Mouse (Mus musculus) embryonic facial prominence, embryonic 10.5 days (tissue): ENCODE data around the gene Mrnip. TPM values are rescaled to one million over a fixed set of nuclear protein-coding genes. Genes with fewer than 3 reads are reported as not detected.

Experiments used
- DNase-seq: peaks from one replicate; pipeline ENCODE4 v3.0.0-alpha.2; 2017; ENCODE audit warnings: low spot score
- H3K27ac ChIP-seq: fragments of 300-500 bp; sonication (generic); replicated peaks from 2 replicates; pipeline ENCODE4 v1.5.1; 2016; ENCODE audit warnings: mild to moderate bottlenecking
- H3K27me3 ChIP-seq: fragments of 300-500 bp; sonication (generic); replicated peaks from 2 replicates; pipeline ENCODE4 v1.6.1; 2016; ENCODE audit warnings: low read depth, mild to moderate bottlenecking; ENCODE audit not compliant: poor library complexity, severe bottlenecking
- H3K36me3 ChIP-seq: fragments of 300-500 bp; sonication (generic); replicated peaks from 2 replicates; pipeline ENCODE4 v1.6.1; 2016; ENCODE audit warnings: mild to moderate bottlenecking, moderate library complexity
- H3K4me1 ChIP-seq: fragments of 300-500 bp; sonication (generic); 2 replicates; pipeline ENCODE4 v1.6.1; 2016
- H3K4me3 ChIP-seq: fragments of 300-500 bp; sonication (generic); 2 replicates; pipeline ENCODE4 v1.5.1; 2016; ENCODE audit warnings: mild to moderate bottlenecking, moderate library complexity
- H3K9me3 ChIP-seq: fragments of 300-500 bp; sonication (generic); 2 replicates; pipeline ENCODE4 v1.6.1; 2016; ENCODE audit warnings: mild to moderate bottlenecking
- WGBS: fragments of 180-500 bp; shearing (Covaris S2); methylation state at CpG from one replicate; pipeline ENCODE4 v1.1.7; 2016; 5-methylcytosine and 5-hydroxymethylcytosine counted together
- polyA plus RNA-seq: library from polyadenylated mRNA; unstranded; fragments of >200 nt; fragmentation: Nextera tagmentation; extraction: Ambion mirVana; gene quantifications from 2 replicates; pipeline ENCODE4 v1.2.1, GENCODE M21; 2016

Gene Mrnip
- polyA plus RNA-seq, 1 experiment from 2014 or later, result 27.3 TPM

- peak overlapping the region; percentile 94 for H3K27ac ChIP-seq
- H3K4me1 ChIP-seq, result peaks cover 59% of the 10 kb centered on the region
- peaks cover 35% of the 10 kb centered on the region for H3K27me3 ChIP-seq
- under 1% methylated on average over 70 of the region's 70 CpGs for WGBS
- H3K4me3 ChIP-seq, result peak overlapping the region; percentile 89
- H3K9me3 ChIP-seq, result no peaks in the 10 kb centered on the region
- H3K36me3 ChIP-seq, result no peaks in the 10 kb centered on the region
- DNase-seq, result peak; percentile 86
These were observed 50.7 kb downstream of the Mrnip start for GRCm38 (mm10) chr11:50224671-50225530.

GRCm38 (mm10) chr11:50225611-50226378, 51.6 kb downstream of the Mrnip start:
- Histone ChIP-seq H3K36me3 (peaks cover 3% of the 10 kb centered on the region), H3K9me3 (no peaks in the 10 kb centered on the region), H3K27me3 (peaks cover 44% of the 10 kb centered on the region), H3K4me1 (peaks cover 68% of the 10 kb centered on the region), H3K27ac (peak overlapping the region; percentile 94), H3K4me3 (peak overlapping the region; percentile 89)
- DNase-seq, result peak; percentile 67
- 3% methylated on average over 34 of the region's 34 CpGs for WGBS

GRCm38 (mm10) chr11:50226406-50226805, 52.2 kb downstream of the Mrnip start:
- 36% methylated on average over 2 of the region's 2 CpGs for WGBS
- H3K27me3 ChIP-seq, result peaks cover 47% of the 10 kb centered on the region
- peak overlapping the region; percentile 94 for H3K27ac ChIP-seq
- peaks cover 72% of the 10 kb centered on the region for H3K4me1 ChIP-seq
- no peaks in the 10 kb centered on the region for H3K9me3 ChIP-seq
- no peak for DNase-seq
- H3K4me3 ChIP-seq, result peak overlapping the region; percentile 89
- H3K36me3 ChIP-seq, result peaks cover 5% of the 10 kb centered on the region

- Histone ChIP-seq H3K4me1 (peaks cover 78% of the 10 kb centered on the region), H3K27me3 (peaks cover 47% of the 10 kb centered on the region), H3K36me3 (peaks cover 14% of the 10 kb centered on the region), H3K9me3 (no peaks in the 10 kb centered on the region), H3K27ac (no peak overlapping the region), H3K4me3 (peak overlapping the region; percentile 89; the same call in 1 of the 2 replicates)
- no peak for DNase-seq
- WGBS, result 70% methylated on average over 3 of the region's 3 CpGs
These were observed 53.0 kb downstream of the Mrnip start for GRCm38 (mm10) chr11:50227226-50227625.

- Histone ChIP-seq H3K4me1 (peaks cover 78% of the 10 kb centered on the region), H3K9me3 (no peaks in the 10 kb centered on the region), H3K27ac (no peak overlapping the region), H3K27me3 (peaks cover 42% of the 10 kb centered on the region), H3K4me3 (no peak overlapping the region), H3K36me3 (peaks cover 19% of the 10 kb centered on the region)
- WGBS, result 94% methylated on average over 4 of the region's 4 CpGs
- DNase-seq, result no peak
These were observed 53.5 kb downstream of the Mrnip start for GRCm38 (mm10) chr11:50227736-50228135.

DNA sequence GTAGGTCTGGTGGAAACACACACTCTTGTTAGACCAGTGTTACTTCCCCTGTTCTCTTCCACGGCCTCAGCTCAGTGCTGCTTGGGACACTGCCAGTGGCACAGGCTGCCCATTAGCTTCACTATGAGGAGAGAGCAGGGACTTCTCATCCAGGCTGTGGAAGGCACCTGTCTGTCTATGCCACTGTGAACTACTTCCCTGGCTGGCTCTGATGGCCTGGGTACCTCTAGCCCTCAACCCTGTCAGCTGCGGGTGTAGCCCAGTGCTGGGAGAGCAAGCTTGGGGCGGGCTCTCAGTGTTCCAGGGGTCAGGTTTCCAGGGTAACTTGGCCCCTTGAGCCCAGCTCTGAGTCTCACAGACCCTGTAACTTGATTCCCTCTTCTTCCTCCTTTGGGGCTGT, 54.5 kb downstream of the Mrnip start:
- 15% methylated on average over 3 of the region's 3 CpGs for WGBS
- DNase-seq, result peak; percentile 65
- peak overlapping the region; percentile 49; the same call in 1 of the 2 replicates for H3K27ac ChIP-seq
- peak overlapping the region; percentile 11 for H3K4me3 ChIP-seq
- H3K36me3 ChIP-seq, result peaks cover 29% of the 10 kb centered on the region
- H3K27me3 ChIP-seq, result peaks cover 33% of the 10 kb centered on the region
- H3K9me3 ChIP-seq, result no peaks in the 10 kb centered on the region
- peaks cover 75% of the 10 kb centered on the region for H3K4me1 ChIP-seq

DNA sequence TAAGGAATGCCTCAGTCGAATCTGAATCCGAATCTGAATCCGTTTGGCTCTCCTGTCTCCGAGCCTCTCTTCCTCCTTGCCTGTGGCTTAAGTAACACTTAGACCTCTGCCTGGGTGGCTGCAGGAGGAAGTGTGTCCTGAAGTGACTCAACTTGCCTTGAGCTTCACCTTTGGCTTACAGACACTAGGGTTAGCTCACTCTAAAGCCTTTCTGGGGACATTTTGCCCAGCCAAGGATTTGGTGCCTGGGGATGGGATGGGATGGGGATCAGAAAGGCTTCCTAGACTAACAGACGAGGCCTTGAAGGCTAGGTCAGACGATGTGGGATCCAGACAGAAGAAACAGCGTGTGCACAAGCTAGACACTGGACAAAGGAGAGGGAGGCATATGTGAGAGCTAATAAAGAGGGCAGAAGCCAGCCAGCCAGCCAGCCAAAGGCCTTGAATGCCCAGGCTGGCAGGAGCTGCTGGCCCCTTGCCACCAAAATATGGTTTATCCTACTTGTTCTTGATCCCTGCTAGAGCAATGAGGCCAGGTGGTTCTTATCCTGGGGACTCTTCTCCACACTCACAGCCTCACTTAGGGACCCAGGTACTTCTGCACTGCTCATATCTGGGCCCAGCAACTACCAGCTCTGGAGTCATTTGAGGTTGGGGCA, 55.1 kb downstream of the Mrnip start:
- Histone ChIP-seq H3K27ac (peak overlapping the region; percentile 26; the same call in 1 of the 2 replicates), H3K4me1 (peaks cover 69% of the 10 kb centered on the region), H3K4me3 (peak overlapping the region; percentile 11; the same call in 1 of the 2 replicates), H3K36me3 (peaks cover 35% of the 10 kb centered on the region), H3K9me3 (no peaks in the 10 kb centered on the region), H3K27me3 (peaks cover 31% of the 10 kb centered on the region)
- no peak for DNase-seq
- WGBS, result 36% methylated on average over 7 of the region's 7 CpGs

DNA sequence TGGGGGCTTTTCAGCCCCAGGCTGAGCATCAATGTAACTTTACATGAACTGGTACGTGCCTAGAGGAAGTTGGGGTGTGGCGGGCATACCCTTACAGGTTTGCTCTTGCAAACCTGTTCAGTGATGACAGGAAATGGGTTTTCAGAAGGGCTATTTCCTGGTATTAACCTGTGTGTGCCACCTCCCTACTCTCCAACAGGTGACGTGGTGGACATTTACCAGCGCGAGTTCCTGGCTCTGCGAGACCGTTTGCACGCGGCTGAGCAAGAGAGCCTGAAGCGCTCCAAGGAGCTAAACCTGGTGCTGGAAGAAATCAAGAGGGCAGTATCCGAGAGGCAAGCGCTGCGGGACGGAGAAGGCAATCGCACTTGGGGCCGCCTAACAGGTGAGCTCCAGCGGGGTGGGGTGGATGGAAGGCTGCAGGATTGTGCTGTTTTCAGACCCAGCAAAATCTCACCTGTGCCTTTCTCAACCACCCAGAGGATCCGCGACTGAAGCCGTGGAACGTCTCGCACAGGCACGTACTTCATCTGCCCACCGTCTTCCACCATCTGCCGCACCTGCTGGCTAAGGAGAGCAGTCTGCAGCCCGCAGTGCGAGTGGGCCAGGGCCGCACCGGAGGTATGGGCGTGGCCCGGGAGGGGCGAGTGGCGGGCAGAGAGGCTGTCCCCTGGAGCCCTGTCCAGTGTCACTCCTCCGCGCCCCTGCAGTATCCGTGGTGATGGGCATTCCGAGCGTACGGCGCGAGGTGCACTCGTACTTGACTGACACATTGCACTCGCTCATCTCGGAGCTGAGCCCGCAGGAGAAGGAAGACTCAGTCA, 56.4 kb downstream of the Mrnip start:
- peak; percentile 36 for DNase-seq

DNA sequence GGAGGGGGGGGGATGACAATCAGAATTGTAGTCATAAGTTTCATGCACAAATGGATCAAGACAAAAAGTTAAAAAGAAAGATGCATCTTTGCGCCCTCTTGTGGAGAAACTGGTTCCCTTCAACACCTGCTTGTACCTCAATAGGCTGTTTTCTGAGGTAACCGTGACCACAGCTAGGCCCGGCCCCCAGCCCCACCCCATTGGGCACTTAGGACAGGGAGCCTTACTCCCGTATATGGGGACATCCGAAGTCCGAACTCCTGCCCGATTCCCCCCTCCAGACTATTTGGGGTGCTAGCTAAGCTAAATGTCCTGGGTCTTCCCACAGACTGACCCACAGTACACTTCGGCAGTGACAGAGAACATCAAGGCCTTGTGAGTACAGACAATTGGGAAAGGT, 57.2 kb downstream of the Mrnip start:
- H3K27ac ChIP-seq, result no peak overlapping the region
- H3K4me1 ChIP-seq, result peaks cover 63% of the 10 kb centered on the region
- H3K9me3 ChIP-seq, result no peaks in the 10 kb centered on the region
- H3K36me3 ChIP-seq, result peaks cover 47% of the 10 kb centered on the region
- peak overlapping the region; percentile 49 for H3K4me3 ChIP-seq
- H3K27me3 ChIP-seq, result peaks cover 44% of the 10 kb centered on the region
- 21% methylated on average over 8 of the region's 8 CpGs for WGBS
- DNase-seq, result peak; percentile 62

More for the DNA sequence above, 56.4 kb downstream of the Mrnip start:
- no peaks in the 10 kb centered on the region for H3K9me3 ChIP-seq
- WGBS, result 23% methylated on average over 45 of the region's 45 CpGs
- peaks cover 44% of the 10 kb centered on the region for H3K27me3 ChIP-seq
- H3K36me3 ChIP-seq, result peaks cover 47% of the 10 kb centered on the region
- H3K4me3 ChIP-seq, result peak overlapping the region; percentile 49
- no peak overlapping the region for H3K27ac ChIP-seq
- H3K4me1 ChIP-seq, result peaks cover 63% of the 10 kb centered on the region

DNA sequence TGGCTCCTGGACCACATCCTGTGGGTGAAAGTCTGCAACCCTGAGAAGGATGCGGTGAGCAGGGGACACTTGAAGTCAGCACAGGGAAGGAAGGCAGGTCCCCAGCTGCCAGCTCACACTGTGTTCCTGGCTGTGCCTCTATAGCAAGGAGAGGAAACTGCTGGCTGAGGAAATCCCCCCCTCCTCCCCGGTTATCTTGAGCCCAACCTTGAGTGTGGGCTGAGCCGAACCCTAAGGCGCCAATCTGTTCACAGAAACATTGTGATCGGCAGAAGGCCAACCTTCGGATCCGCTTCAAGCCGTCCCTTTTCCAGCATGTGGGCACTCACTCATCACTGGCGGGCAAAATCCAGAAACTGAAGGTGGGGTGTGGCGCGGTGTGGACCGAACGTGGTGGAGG, 58.8 kb downstream of the Mrnip start:
- Histone ChIP-seq H3K27ac (no peak overlapping the region), H3K36me3 (peaks cover 47% of the 10 kb centered on the region), H3K4me3 (no peak overlapping the region), H3K4me1 (peaks cover 59% of the 10 kb centered on the region), H3K9me3 (no peaks in the 10 kb centered on the region), H3K27me3 (peaks cover 56% of the 10 kb centered on the region)
- DNase-seq, result no peak
- WGBS, result 94% methylated on average over 13 of the region's 13 CpGs

GRCm38 (mm10) chr11:50233993-50234392, 59.7 kb downstream of the Mrnip start:
- Histone ChIP-seq H3K4me3 (no peak overlapping the region), H3K36me3 (peaks cover 47% of the 10 kb centered on the region), H3K9me3 (no peaks in the 10 kb centered on the region), H3K27me3 (peaks cover 65% of the 10 kb centered on the region), H3K4me1 (peaks cover 54% of the 10 kb centered on the region), H3K27ac (no peak overlapping the region)
- DNase-seq, result no peak
- 84% methylated on average over 11 of the region's 11 CpGs for WGBS
